Mouse (Mus musculus): ENCODE measurements around the gene Rassf8.

- no peak for TF ChIP-seq CTCF (IDR thresholded peaks at IDR 0.05; ENCODE audit: low read depth, low read length)
- TF ChIP-seq POLR2A (IDR thresholded peaks at IDR 0.05; ENCODE audit: borderline replicate concordance, low read depth, low read length): no peak
Measured at GRCm38 (mm10) chr6:145763051-145763450, 16.5 kb downstream of the Rassf8 start.
